Mouse (Mus musculus) spleen, adult 2 months (tissue): Measurements from ENCODE around the gene 1700016K19Rik.

Experiments
- CTCF ChIP-seq: fragments of 200-500 bp; IDR thresholded peaks from 2 replicates; pipeline ENCODE4 v1.5.1; 2011; ENCODE audit warnings: mild to moderate bottlenecking, inconsistent platforms; ENCODE audit not compliant: insufficient read depth, insufficient read length, insufficient replicate concordance; ENCODE audit errors: extremely low read depth
- POLR2A ChIP-seq: fragments of 200-500 bp; IDR thresholded peaks from 2 replicates; pipeline ENCODE4 v1.6.1; 2011; ENCODE audit warnings: low read depth, low read length, inconsistent platforms

DNA sequence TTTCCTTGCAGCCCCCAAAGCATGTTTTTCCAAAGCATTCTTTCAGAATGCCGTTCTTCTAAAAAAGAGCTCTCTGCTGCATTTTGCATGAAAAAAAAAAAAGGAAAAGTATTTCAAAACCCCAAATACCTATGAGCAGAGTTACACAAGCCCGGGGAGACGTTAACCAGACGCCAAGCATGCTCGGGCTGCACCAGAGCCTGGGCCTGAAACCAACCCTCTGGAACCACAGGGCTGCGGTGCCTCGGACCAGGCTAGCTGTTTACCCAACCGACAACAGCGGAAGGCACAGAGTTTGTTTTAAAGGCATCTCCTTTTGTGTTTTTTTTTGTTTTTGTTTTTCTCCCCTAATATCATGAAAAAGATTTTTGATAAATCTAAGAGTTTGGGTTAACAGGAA is 21.2 kb downstream of the 1700016K19Rik start:
- no peak for TF ChIP-seq CTCF
- no peak for TF ChIP-seq POLR2A
